Mouse (Mus musculus) myocyte (in vitro differentiated cells): ENCODE measurements around the gene Sltm.

Experiments
- CEBPB ChIP-seq: IDR thresholded peaks from 2 replicates; pipeline ENCODE4 v1.6.1; 2011; ENCODE audit warnings: mild to moderate bottlenecking, moderate library complexity; ENCODE audit not compliant: poor library complexity, insufficient read depth, severe bottlenecking
- MAX ChIP-seq: IDR thresholded peaks from one replicate; pipeline ENCODE4 v1.6.1; 2011; ENCODE audit warnings: low read depth, mild to moderate bottlenecking, control low read depth
- MYOD1 ChIP-seq, 3 experiments: IDR thresholded peaks; one replicate each; pipeline ENCODE4 v1.6.1; 2011; ENCODE audit warnings: control low read depth in 2 of 3, low read depth in 2 of 3, mild to moderate bottlenecking in 2 of 3, moderate library complexity in 1 of 3; ENCODE audit not compliant: insufficient read length in 2 of 3, control insufficient read depth in 1 of 3
- POLR2A ChIP-seq: IDR thresholded peaks from one replicate; pipeline ENCODE4 v1.6.1; 2011; ENCODE audit warnings: low read depth, mild to moderate bottlenecking, control low read depth, moderate library complexity; ENCODE audit not compliant: insufficient read length
- POLR2AphosphoS2 ChIP-seq: IDR thresholded peaks from one replicate; pipeline ENCODE4 v1.6.1; 2011; ENCODE audit warnings: low read depth, control low read depth; ENCODE audit not compliant: insufficient read length
- TCF12 ChIP-seq: IDR thresholded peaks from one replicate; pipeline ENCODE4 v1.6.1; 2011; ENCODE audit warnings: mild to moderate bottlenecking, control low read depth; ENCODE audit not compliant: poor library complexity, insufficient read depth, severe bottlenecking
- USF1 ChIP-seq: IDR thresholded peaks from one replicate; pipeline ENCODE4 v1.6.1; 2011; ENCODE audit warnings: low read depth, mild to moderate bottlenecking, control low read depth, moderate library complexity

DNA sequence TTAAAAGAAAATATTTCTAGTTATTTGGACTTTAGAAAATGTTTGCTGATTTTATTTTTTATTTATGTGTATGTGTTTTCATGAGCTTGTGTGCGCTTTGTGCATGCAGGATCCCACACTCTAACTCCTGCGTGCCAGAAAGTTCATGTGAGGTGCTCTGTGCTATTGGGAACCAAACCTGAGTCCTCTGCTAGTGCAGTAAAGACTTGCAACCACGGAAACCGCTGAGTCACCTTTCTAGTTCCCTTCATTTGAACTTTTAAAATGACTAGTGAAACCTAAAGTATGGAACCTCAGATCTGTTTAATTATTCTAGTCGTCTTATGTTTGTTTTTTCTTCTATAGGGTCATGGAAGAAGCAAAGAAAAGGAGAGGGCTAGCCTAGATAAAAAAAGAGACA, 38.4 kb downstream of the Sltm start:
- TF ChIP-seq POLR2AphosphoS2 (no peak), POLR2A (no peak), CEBPB (no peak), USF1 (no peak), TCF12 (no peak), MYOD1 (IDR thresholded peaks at IDR 0.05; ENCODE audit: control insufficient read depth in 1 of 3, insufficient read length in 2 of 3, low read depth in 2 of 3) (no peak), MAX (no peak)
